Mouse (Mus musculus) cerebellum, postnatal 4 days (tissue): ENCODE results near the gene Map2k5.

Experiments
- DNase-seq, 2 experiments: peaks; one replicate each; pipeline ENCODE4 v3.0.0; 2022; ENCODE audit warnings: low spot score in 2 of 2, mixed read lengths in 1 of 2

Map2k5 gene

DNA sequence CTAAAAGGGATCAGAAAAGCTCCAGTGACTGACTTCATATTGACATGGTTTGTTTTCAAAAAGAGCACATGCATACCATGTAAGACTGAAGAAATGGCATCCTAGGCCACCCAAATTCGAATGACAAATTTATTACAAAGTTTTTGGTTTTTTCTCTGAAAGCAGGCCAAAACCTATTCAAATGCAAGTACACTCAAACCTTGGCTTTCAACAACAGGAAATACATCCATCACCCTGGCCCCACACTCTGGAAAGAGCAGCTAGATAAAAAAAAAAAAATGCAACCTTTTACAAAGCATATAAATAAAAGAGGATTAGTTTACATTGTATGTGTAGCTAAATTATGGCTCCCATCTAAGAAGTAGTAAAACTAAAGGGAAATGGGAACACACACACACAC is 114.5 kb downstream of the Map2k5 start:
- DNase-seq, result no peak

GRCm38 (mm10) chr9:63258768-63259167 is 118.9 kb downstream of the Map2k5 start:
- DNase-seq, result no peak

DNA sequence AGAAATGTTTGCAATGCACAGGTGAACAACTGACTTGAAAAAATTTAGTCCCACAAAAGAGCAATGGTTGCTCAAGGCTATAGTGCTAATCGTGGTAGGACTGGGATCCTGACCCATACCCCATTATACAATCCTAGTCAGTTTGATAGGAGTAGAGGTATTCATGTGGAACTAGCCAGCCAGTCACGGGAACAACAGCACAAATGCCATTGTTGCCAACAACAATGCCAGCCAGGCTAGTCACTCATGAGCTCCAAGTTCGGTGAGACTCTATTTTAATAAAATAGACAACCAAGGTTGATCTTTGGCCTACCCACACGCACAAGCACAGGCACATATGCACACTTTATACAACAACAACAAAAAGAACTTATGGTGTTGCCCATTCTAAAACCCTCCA is 120.0 kb downstream of the Map2k5 start:
- DNase-seq, result no peak

- DNase-seq, result peak in 1 of 2 experiments; percentile 11
Observed at GRCm38 (mm10) chr9:63250841-63251626, 126.7 kb downstream of the Map2k5 start.

DNA sequence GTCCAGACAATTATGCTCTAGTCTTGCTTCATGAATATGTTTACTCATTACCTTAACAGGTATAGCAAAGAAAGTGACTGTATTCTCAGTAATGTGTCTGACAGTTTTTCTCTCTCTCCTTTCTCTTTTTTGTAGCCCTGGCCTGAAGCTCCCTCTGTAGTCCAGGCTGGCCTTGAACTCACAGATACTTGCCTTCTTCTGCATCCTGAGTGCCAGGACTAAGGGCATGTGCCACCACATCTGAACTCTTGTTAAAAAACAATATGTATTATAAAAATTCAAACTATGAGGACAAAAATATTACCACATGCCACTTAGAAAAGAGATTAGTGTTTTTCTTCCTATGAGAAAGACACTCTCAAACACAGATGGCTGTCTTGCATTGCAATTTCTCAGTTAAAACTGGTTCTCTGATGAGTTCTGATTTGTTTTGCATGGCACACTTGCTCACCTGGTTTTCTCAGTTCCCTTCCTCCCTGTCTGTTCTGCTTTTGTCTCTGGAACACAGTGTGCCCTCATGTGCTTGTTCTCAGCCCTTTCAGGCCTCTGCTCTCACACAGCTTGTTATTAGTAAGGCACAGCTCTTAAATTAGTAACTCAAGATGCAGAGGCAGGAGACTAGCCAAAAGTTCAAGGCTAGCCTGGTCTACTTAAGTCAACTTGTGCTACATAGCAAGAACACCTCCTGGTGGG is 129.5 kb downstream of the Map2k5 start:
- DNase-seq, result no peak

GRCm38 (mm10) chr9:63246568-63247169 is 131.0 kb downstream of the Map2k5 start:
- no peak for DNase-seq

GRCm38 (mm10) chr9:63241961-63242360 is 135.7 kb downstream of the Map2k5 start:
- no peak for DNase-seq

DNA sequence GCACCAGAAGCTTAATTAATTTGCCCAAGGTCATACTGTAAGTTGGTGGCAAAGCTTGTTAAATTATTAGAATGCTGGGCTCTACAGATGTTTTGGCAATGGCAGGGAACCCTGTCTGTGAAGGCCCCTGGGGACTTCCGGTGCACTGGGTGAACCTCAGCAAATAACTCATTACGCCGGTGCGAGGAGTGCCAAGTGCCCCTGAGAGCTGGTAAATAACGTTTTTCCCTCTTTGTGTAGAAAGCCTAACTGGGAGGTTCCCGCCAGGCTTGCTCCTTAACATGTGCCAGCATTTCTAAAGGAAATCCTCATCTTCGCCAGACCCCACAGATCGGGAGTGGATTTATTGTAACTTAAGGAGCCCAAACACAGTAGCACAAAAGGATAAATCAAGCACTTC is 136.5 kb downstream of the Map2k5 start:
- DNase-seq, result no peak

DNA sequence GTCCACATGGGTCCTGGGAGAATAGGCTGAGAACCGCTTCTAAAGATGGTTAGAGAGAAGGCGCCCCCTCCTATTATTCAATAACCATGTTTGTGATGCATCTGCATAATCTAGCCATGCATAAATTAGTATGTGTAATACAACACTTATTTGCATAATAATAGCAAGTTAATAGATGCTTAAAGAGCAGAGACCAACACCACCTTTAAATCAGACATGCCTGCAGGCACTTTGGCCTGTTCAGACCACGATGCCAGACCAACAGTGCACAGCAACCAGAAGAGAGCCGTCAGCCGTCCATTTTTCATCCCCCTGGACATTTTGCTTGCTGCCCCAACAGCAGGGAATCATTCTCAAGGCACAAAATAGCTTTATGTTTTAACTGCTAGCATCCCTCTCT is 143.3 kb downstream of the Map2k5 start:
- DNase-seq, result no peak

- peak in 1 of 2 experiments; percentile 17 for DNase-seq
Observed at GRCm38 (mm10) chr9:63230289-63230688, 147.4 kb downstream of the Map2k5 start.

- DNase-seq, result no peak
Observed at GRCm38 (mm10) chr9:63229124-63229523, 148.6 kb downstream of the Map2k5 start.

- DNase-seq, result no peak
Observed at GRCm38 (mm10) chr9:63222161-63222560, 155.5 kb downstream of the Map2k5 start.

DNA sequence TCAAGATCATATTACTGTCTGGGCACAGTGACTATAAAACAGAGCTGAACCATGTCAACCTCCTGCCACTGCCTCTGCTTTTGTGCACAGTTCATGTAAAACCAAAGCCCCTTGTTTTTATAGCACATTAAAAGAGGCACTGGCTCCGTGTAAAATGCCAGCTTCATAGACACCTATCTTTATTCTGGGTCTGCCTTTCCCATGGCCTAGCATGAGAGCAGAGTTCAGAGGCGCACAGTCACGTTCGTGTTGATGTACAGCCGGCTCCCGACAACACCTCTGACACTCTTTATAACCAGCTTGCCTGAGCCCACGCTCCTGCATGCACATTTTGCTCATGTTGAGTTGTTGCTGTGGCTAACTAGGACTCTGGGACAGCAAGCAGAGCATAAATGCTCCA is 157.9 kb downstream of the Map2k5 start:
- no peak for DNase-seq

DNA sequence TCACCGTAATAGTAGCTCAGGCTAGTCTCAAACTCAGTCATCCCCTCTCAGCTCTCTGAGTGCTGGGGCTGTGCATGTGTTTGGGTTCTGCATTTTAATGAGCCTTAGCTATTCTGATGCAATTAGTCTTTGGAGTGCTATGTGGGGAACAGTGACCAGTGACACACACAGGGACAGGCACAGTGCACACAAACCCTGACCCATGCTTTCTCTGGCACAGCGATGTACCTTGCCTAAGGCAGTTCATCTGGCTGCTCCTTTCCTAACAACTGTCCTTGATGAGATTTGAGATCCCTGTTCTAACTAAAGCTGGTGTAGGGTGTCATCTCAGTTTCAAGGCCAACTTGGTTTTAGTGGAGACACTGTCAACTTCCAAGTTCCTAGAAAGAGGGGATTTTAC is 162.7 kb downstream of the Map2k5 start:
- DNase-seq, result no peak

DNA sequence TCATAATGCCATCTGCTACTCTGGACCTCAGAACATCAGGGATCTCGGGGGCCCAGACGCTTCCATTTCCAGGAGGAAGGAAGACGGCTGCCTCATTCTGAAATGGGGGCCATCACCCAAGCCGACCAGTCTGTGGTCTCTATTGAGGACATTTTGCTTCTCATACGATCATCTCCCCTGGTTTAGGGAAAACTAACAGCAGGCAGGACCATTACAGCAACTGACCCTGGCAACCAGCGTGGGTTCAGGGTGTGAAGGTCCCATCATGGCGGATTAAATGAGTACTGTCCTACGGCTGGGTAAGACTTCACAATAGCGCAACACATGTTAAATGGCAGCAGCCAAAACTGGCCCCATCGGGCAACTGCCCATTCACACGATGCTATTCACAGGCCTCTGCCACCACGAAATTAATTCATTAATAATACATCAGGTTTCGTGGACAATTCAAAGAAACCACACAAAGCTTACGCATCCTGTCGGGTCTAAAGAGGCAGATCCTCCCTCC is 170.9 kb downstream of the Map2k5 start:
- DNase-seq, result no peak

- DNase-seq, result no peak
Observed at GRCm38 (mm10) chr9:63203461-63203860, 174.2 kb downstream of the Map2k5 start.

GRCm38 (mm10) chr9:63201376-63202323 is 176.1 kb downstream of the Map2k5 start:
- no peak for DNase-seq

GRCm38 (mm10) chr9:63197252-63197651 is 180.4 kb downstream of the Map2k5 start:
- no peak for DNase-seq

DNA sequence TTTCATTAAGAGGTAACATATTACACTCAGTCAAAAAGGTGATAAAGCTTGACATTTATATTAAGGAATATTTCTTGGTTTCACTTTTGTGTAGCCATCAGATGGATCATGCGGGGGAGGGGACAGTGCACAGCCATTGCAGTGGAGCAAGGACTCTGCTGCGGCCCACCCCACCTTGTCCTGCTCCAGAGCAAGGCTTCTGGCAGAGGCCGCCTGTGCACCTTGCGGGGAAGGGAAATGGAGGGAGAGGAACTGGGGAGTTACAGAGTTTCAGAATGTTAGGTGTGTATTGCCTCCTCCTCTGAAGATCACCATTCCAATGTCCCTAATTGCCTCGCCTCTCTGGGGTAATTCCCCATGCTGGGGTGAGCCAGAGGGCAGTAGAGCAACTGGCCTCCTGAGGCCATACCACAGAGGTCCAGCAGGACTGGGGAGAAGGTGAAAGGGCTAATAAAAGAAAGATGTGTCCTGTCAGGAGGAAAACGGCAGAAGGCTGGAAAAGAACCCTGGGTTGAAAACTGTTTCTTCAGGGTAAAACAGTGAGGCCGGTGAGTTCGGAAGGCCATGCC is 181.5 kb downstream of the Map2k5 start:
- DNase-seq, result no peak

- DNase-seq, result no peak
Observed at GRCm38 (mm10) chr9:63195523-63195922, 182.2 kb downstream of the Map2k5 start.

- no peak for DNase-seq
Observed at GRCm38 (mm10) chr9:63194791-63195190, 182.9 kb downstream of the Map2k5 start.
